Mouse (Mus musculus) embryonic fibroblast, embryonic 13.5 days (primary cell): ENCODE results near the gene Ago4. TPM values are rescaled to one million over a fixed set of nuclear protein-coding genes. Genes with fewer than 3 reads are reported as not detected.

ENCODE experiments used
- H3K27ac ChIP-seq: 2 replicates; pipeline ENCODE4 v1.5.1; 2012; ENCODE audit warnings: low read length, control low read depth, inconsistent platforms; ENCODE audit not compliant: insufficient read depth
- H3K4me1 ChIP-seq: 2 replicates; pipeline ENCODE4 v1.6.1; 2011; ENCODE audit warnings: low read length; ENCODE audit not compliant: control insufficient read depth, insufficient read depth
- H3K4me3 ChIP-seq: 2 replicates; pipeline ENCODE4 v1.5.1; 2011; ENCODE audit warnings: mild to moderate bottlenecking, control low read depth, low read length; ENCODE audit not compliant: insufficient read depth
- CTCF ChIP-seq: IDR thresholded peaks from 2 replicates; pipeline ENCODE4 v1.5.1; 2011; ENCODE audit warnings: mild to moderate bottlenecking, control low read depth, low read length, moderate library complexity, borderline replicate concordance; ENCODE audit not compliant: insufficient read depth
- POLR2A ChIP-seq: IDR thresholded peaks from 2 replicates; pipeline ENCODE4 v1.6.1; 2011; ENCODE audit warnings: low read depth, mild to moderate bottlenecking, control low read depth, low read length, moderate library complexity
- polyA plus RNA-seq: library from polyadenylated mRNA; stranded (reverse); fragments of >200 nt; gene quantifications from 2 replicates; pipeline ENCODE4 v1.2.4, GENCODE M21; 2011; ENCODE audit warnings: low read depth; ENCODE audit not compliant: missing spikeins, insufficient read length

Ago4 gene
- polyA plus RNA-seq, 1 experiment, result 1.2 TPM

- TF ChIP-seq CTCF, result no peak
- TF ChIP-seq POLR2A, result no peak
- Histone ChIP-seq H3K4me1 (no peaks in the 10 kb centered on the region), H3K27ac (no peak overlapping the region), H3K4me3 (no peak overlapping the region)
These were observed 68.9 kb downstream of the Ago4 start for GRCm38 (mm10) chr4:126464189-126464891.

GRCm38 (mm10) chr4:126455441-126455840 is 77.8 kb downstream of the Ago4 start:
- no peaks in the 10 kb centered on the region for H3K4me1 ChIP-seq
- TF ChIP-seq POLR2A (no peak), CTCF (no peak)
- H3K27ac ChIP-seq, result no peak overlapping the region
- H3K4me3 ChIP-seq, result no peak overlapping the region

GRCm38 (mm10) chr4:126454547-126455254 is 78.6 kb downstream of the Ago4 start:
- TF ChIP-seq CTCF, result no peak
- no peak for TF ChIP-seq POLR2A
- H3K4me3 ChIP-seq, result no peak overlapping the region
- no peaks in the 10 kb centered on the region for H3K4me1 ChIP-seq
- H3K27ac ChIP-seq, result no peak overlapping the region

- Histone ChIP-seq H3K4me1 (no peaks in the 10 kb centered on the region), H3K4me3 (no peak overlapping the region), H3K27ac (no peak overlapping the region)
- TF ChIP-seq POLR2A, result no peak
- TF ChIP-seq CTCF, result no peak
These were observed 83.0 kb downstream of the Ago4 start for GRCm38 (mm10) chr4:126450268-126450667.

DNA sequence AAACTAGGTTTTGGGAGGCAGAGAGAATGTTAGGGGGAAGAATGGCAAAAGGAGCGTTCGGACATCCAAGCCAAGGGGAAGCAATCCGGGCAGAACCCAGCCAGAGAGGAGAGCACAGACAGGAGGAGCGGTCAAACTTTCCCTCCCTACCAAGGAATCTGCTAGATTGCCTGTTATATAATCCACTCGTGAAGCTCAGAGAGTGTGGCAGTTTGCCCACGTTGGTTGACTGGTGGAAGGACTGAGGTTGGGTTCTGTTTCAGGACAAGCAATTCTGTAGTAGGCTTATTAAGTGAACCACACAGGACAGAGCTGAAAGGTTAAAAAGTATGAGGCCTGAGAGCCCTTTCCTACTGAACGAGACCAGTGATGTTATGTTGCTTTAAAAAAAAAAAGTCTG is 86.1 kb downstream of the Ago4 start:
- no peak overlapping the region for H3K4me3 ChIP-seq
- H3K27ac ChIP-seq, result no peak overlapping the region
- no peaks in the 10 kb centered on the region for H3K4me1 ChIP-seq
- TF ChIP-seq POLR2A (no peak), CTCF (no peak)

DNA sequence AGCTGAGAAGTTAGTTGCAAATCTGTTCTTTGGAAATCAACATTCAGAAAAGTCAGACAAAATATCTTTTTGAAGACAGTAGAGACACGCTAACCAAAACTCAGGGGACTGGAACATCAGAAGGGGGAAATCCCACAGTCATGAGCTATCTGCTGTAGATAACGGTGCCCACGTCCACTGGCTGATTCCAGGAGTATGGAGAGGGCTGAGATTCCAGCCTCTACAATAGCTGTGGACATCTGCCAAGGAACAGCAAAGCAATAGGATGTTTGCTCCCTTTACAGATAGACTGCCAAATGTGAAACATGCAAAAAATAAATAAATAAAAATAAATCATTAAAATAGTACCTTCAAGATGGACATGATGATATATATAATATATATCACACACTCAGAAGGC is 88.7 kb downstream of the Ago4 start:
- TF ChIP-seq CTCF, result no peak
- no peak for TF ChIP-seq POLR2A
- Histone ChIP-seq H3K27ac (no peak overlapping the region), H3K4me3 (no peak overlapping the region), H3K4me1 (no peaks in the 10 kb centered on the region)

Other genes with a start within 250 kb of the Ago4 start
- gene Col8a2, start 246.7 kb downstream of the Ago4 start, polyA plus RNA-seq, result 7.7 and 40.4 TPM in 2 replicates
- 15.9 and 16.7 TPM in 2 replicates for gene Adprhl2, start 211.8 kb downstream of the Ago4 start, polyA plus RNA-seq
- gene Tekt2, start 207.8 kb downstream of the Ago4 start, polyA plus RNA-seq, result 3.1 and 3.9 TPM in 2 replicates
- 18.0 and 22.7 TPM in 2 replicates for gene Ago3, start 103.9 kb downstream of the Ago4 start, polyA plus RNA-seq
- gene Ago1, start 64.9 kb downstream of the Ago4 start, polyA plus RNA-seq, result 26.6 and 27.0 TPM in 2 replicates
- gene Clspn, start 23.5 kb upstream of the Ago4 start, polyA plus RNA-seq, result 23.3 and 29.2 TPM in 2 replicates
- gene 5730409E04Rik, start 76.3 kb upstream of the Ago4 start, polyA plus RNA-seq, result 19.1 and 20.1 TPM in 2 replicates
- 288 and 303 TPM in 2 replicates for gene Psmb2, start 144.2 kb upstream of the Ago4 start, polyA plus RNA-seq
- gene Tfap2e, start 202.8 kb upstream of the Ago4 start, polyA plus RNA-seq, result not detected in 2 replicates
- 16.7 and 18.3 TPM in 2 replicates for gene Ncdn, start 220.0 kb upstream of the Ago4 start, polyA plus RNA-seq
- gene AU040320, start 220.1 kb upstream of the Ago4 start, polyA plus RNA-seq, result 21.6 and 30.6 TPM in 2 replicates